In genomic region chr17:70844971-70845370, GRCm38 (mm10) we compare ENCODE assay signal across 10 mouse cellular contexts. TPM values are rescaled to one million over a fixed set of nuclear protein-coding genes. Genes with fewer than 3 reads are reported as not detected.
DNase-seq lines count a peak whose midpoint lies in the region; ATAC-seq and TF ChIP-seq lines count a peak whose summit lies in the region.
"Had no signal": no experiment of that assay in that cellular context is flagged by ENCODE, and none has a peak within 500 bp of the region (broad histone marks: within the 10 kb centered on the region; RNA-seq: fewer than 3 reads in every experiment).

No protein-coding gene starts in this region.

- H3K4me3 ChIP-seq in heart, embryonic 11.5 days (ENCODE audit: low read depth, low read length): no peak overlapping the region
- peak overlapping the region in 1 of 2 experiments; percentile 12; a peak in 2 of 4 replicates for H3K4me3 ChIP-seq in ES-E14 (ENCODE audit: insufficient read depth in 1 of 2, low read depth in 1 of 2, low read length in 2 of 2, poor library complexity in 1 of 2, severe bottlenecking in 1 of 2)

- no peak overlapping the region for H3K4me2 ChIP-seq in heart, embryonic 11.5 days

- 74% methylated on average over 10 of the region's 10 CpGs for WGBS in heart, embryonic 11.5 days (ENCODE audit: insufficient replicate concordance)

- peaks cover 3% of the 10 kb centered on the region; the same call in 1 of the 2 replicates for H3K4me1 ChIP-seq in heart, embryonic 11.5 days (ENCODE audit: control insufficient read depth, insufficient read depth, low read length)
- peaks cover 10 to 12% of the 10 kb centered on the region in 2 experiments for H3K4me1 ChIP-seq in ES-E14 (ENCODE audit: control insufficient read depth in 2 of 2, insufficient read depth in 2 of 2, low read length in 2 of 2, poor library complexity in 1 of 2)

- in situ Hi-C loops in ES-E14 (cut with MboI; ENCODE audit: low sequenced_read_pairs in 2 of 2, unreplicated experiment in 2 of 2): no loop called here

- no peak for TF ChIP-seq CTCF in brain, embryonic 14.5 days (IDR thresholded peaks at IDR 0.05; ENCODE audit: borderline replicate concordance, extremely low read depth, insufficient read depth, insufficient read length)

- H3K36me3 ChIP-seq in heart, embryonic 11.5 days (ENCODE audit: control insufficient read depth, insufficient read depth, low read length): peaks cover 15% of the 10 kb centered on the region; the same call in 1 of the 2 replicates
- peaks cover 40% of the 10 kb centered on the region for H3K36me3 ChIP-seq in ES-E14 (ENCODE audit: control insufficient read depth, insufficient read depth, low read length, poor library complexity, severe bottlenecking)

- peak; percentile 11 for DNase-seq in heart, postnatal 4 days
- DNase-seq in ES-E14 (ENCODE audit: low read depth, low spot score): no peak
- peak; percentile 83 for DNase-seq in brain, embryonic 14.5 days (ENCODE audit: low read depth)
- DNase-seq in kidney, postnatal 10 days: peak; percentile 43
- DNase-seq in gastrocnemius, postnatal 25 days: no peak
- DNase-seq in B cell, adult 2 months: no peak
- no peak for DNase-seq in layer of hippocampus, adult 18-20 months (ENCODE audit: low spot score in 2 of 2)
- DNase-seq: cerebellum, adult 8-10 months; right cerebral cortex, postnatal 14 days had no signal

- no peak for ATAC-seq in heart, embryonic 11.5 days (replicated peaks; ENCODE audit: insufficient number of reproducible peaks, low FRiP score, low TSS enrichment)

- no peak overlapping the region for H3K9ac ChIP-seq in heart, embryonic 11.5 days (ENCODE audit: low read depth, low read length)
- H3K9ac ChIP-seq in ES-E14 (ENCODE audit: insufficient read depth, low read depth, low read length, poor library complexity, severe bottlenecking): no peak overlapping the region; the same call in 1 of the 2 replicates

- no peaks in the 10 kb centered on the region for H3K9me3 ChIP-seq in heart, embryonic 11.5 days (replicated peaks; ENCODE audit: control insufficient read depth, low read length)
- H3K9me3 ChIP-seq in ES-E14 (ENCODE audit: control insufficient read depth, insufficient read depth, low read depth, low read length): no peaks in the 10 kb centered on the region

- H3K27me3 ChIP-seq in heart, embryonic 11.5 days (ENCODE audit: control insufficient read depth, insufficient read depth, low read length): no peaks in the 10 kb centered on the region

- no peak overlapping the region for H3K27ac ChIP-seq in heart, embryonic 11.5 days (ENCODE audit: low read depth, low read length)
- 0 out of 2 replicates have a peak overlapping the region, but pooled peaks have one; percentile 4 for H3K27ac ChIP-seq in ES-E14 (ENCODE audit: insufficient read depth, low read depth, low read length, poor library complexity, severe bottlenecking)

- TF ChIP-seq POLR2A in brain, embryonic 14.5 days (IDR thresholded peaks at IDR 0.05; ENCODE audit: borderline replicate concordance, extremely low read depth, insufficient read depth, insufficient read length, poor library complexity, severe bottlenecking): no peak

TF ChIP-seq in ES-E14, 5 proteins besides CTCF, POLR2A, EP300 and RAD21:
- TF ChIP-seq ZNF384 (IDR thresholded peaks at IDR 0.05; ENCODE audit: low read depth, low read length) (no peak), ZC3H11A (IDR thresholded peaks at IDR 0.05; ENCODE audit: borderline replicate concordance, low read depth, low read length) (no peak), MAFK (IDR thresholded peaks at IDR 0.05; ENCODE audit: insufficient read depth, low read depth, low read length) (no peak), HCFC1 (IDR thresholded peaks at IDR 0.05; ENCODE audit: borderline replicate concordance, insufficient read depth, low read length) (no peak)
TF ChIP-seq in ES-E14: peak in this region for 0.

RNA-seq across cellular contexts. Expression of gene Tgif1, which starts 8.4 kb away (rescaled TPM):
- total RNA-seq in heart, postnatal 4 days (2021): 10 to 100 TPM; 13.7 to 15.5 TPM
- 27.1 and 31.5 TPM in 2 replicates for polyA plus RNA-seq in heart, embryonic 11.5 days (2014; fragmentation: Nextera tagmentation; extraction: Ambion mirVana)
- total RNA-seq in ES-E14 (2012; rRNA removed): 74.6 and 87.1 TPM in 2 replicates
- 17.2 and 19.2 TPM in 2 replicates for polyA plus RNA-seq in brain, embryonic 14.5 days (2012; rRNA removed)
- 1 to 10 TPM; 3.8 to 4.4 TPM for total RNA-seq in gastrocnemius, postnatal 25 days (2021)
- total RNA-seq in layer of hippocampus, adult 18-20 months (2021): 1 to 10 TPM; 1.0 to 3.6 TPM

Comparison
In these comparisons a context has a peak if more than half of its experiments do, and no peak if none do; other contexts are left out.
1. DNase-seq: peak in heart, postnatal 4 days (single experiment), brain, embryonic 14.5 days (single experiment) and kidney, postnatal 10 days (single experiment); none in ES-E14 (single experiment), gastrocnemius, postnatal 25 days (single experiment), B cell, adult 2 months (0 of 2) and layer of hippocampus, adult 18-20 months (0 of 2).